Mouse (Mus musculus): ENCODE results near the gene Tgm5. TPM values are rescaled to one million over a fixed set of nuclear protein-coding genes. Genes with fewer than 3 reads are reported as not detected.

Tgm5 gene
- polyA plus RNA-seq, 1 experiment from 2014 or later = not detected

GRCm38 (mm10) chr2:121036733-121037341 lies 48.8 kb downstream of the Tgm5 start, which contains the start of gene Epb42:
TSS of gene Epb42 (minus strand) at chr2:121037072.
- H3K4me1 ChIP-seq (ENCODE audit: control insufficient read depth, insufficient read depth, low read length) = no peaks in the 10 kb centered on the region
- no peak within 1 kb of the TSS for H3K27ac ChIP-seq (replicated peaks; ENCODE audit: low read depth, low read length)
- no peak for DNase-seq (ENCODE audit: low spot score)
- H3K36me3 ChIP-seq (ENCODE audit: control insufficient read depth, insufficient read depth, low read length) = no peaks in the 10 kb centered on the region
- H3K9ac ChIP-seq (ENCODE audit: low read length) = no peak within 1 kb of the TSS
- no peak within 1 kb of the TSS for H3K4me2 ChIP-seq (ENCODE audit: low read depth, severe bottlenecking)
- H3K27me3 ChIP-seq (ENCODE audit: control insufficient read depth, insufficient read depth, low read length) = no peaks in the 10 kb centered on the region
- H3K4me3 ChIP-seq (ENCODE audit: low read depth, low read length) = no peak within 1 kb of the TSS
- 71% methylated on average over 5 of the region's 5 CpGs for WGBS
- no peaks in the 10 kb centered on the region for H3K9me3 ChIP-seq (ENCODE audit: control insufficient read depth, low read length)
- ATAC-seq (ENCODE audit: insufficient number of reproducible peaks, low FRiP score, low TSS enrichment, low read depth) = no peak

- 83% methylated on average over 5 of the region's 5 CpGs for WGBS
These were observed 62.7 kb downstream of the Tgm5 start for GRCm38 (mm10) chr2:121022918-121023317.

GRCm38 (mm10) chr2:121017151-121017550 lies 68.5 kb downstream of the Tgm5 start:
- Histone ChIP-seq H3K9ac (ENCODE audit: low read length) (no peak overlapping the region), H3K9me3 (ENCODE audit: control insufficient read depth, low read length) (no peaks in the 10 kb centered on the region), H3K27ac (replicated peaks; ENCODE audit: low read depth, low read length) (no peak overlapping the region), H3K4me2 (ENCODE audit: low read depth, severe bottlenecking) (no peak overlapping the region), H3K4me1 (ENCODE audit: control insufficient read depth, insufficient read depth, low read length) (no peaks in the 10 kb centered on the region), H3K36me3 (ENCODE audit: control insufficient read depth, insufficient read depth, low read length) (peaks cover 3% of the 10 kb centered on the region; the same call in 1 of the 2 replicates), H3K4me3 (ENCODE audit: low read depth, low read length) (no peak overlapping the region), H3K27me3 (ENCODE audit: control insufficient read depth, insufficient read depth, low read length) (no peaks in the 10 kb centered on the region)
- DNase-seq (ENCODE audit: low spot score) (no peak), ATAC-seq (ENCODE audit: insufficient number of reproducible peaks, low FRiP score, low TSS enrichment, low read depth) (no peak)
- 94% methylated on average over 1 of the region's 1 CpGs for WGBS

More at GRCm38 (mm10) chr2:121022918-121023317, 62.7 kb downstream of the Tgm5 start:
- H3K27me3 ChIP-seq (ENCODE audit: control insufficient read depth, insufficient read depth, low read length) = no peaks in the 10 kb centered on the region
- no peaks in the 10 kb centered on the region for H3K9me3 ChIP-seq (ENCODE audit: control insufficient read depth, low read length)
- H3K4me1 ChIP-seq (ENCODE audit: control insufficient read depth, insufficient read depth, low read length) = no peaks in the 10 kb centered on the region
- no peak overlapping the region for H3K4me2 ChIP-seq (ENCODE audit: low read depth, severe bottlenecking)
- H3K9ac ChIP-seq (ENCODE audit: low read length) = no peak overlapping the region
- no peaks in the 10 kb centered on the region for H3K36me3 ChIP-seq (ENCODE audit: control insufficient read depth, insufficient read depth, low read length)
- no peak for DNase-seq (ENCODE audit: low spot score)
- no peak overlapping the region for H3K4me3 ChIP-seq (ENCODE audit: low read depth, low read length)
- H3K27ac ChIP-seq (replicated peaks; ENCODE audit: low read depth, low read length) = no peak overlapping the region
- no peak for ATAC-seq (ENCODE audit: insufficient number of reproducible peaks, low FRiP score, low TSS enrichment, low read depth)

- DNase-seq (ENCODE audit: low spot score) = no peak
- no peak for ATAC-seq (ENCODE audit: insufficient number of reproducible peaks, low FRiP score, low TSS enrichment, low read depth)
- H3K4me1 ChIP-seq (ENCODE audit: control insufficient read depth, insufficient read depth, low read length) = no peaks in the 10 kb centered on the region
- no peaks in the 10 kb centered on the region for H3K27me3 ChIP-seq (ENCODE audit: control insufficient read depth, insufficient read depth, low read length)
- no peaks in the 10 kb centered on the region for H3K9me3 ChIP-seq (ENCODE audit: control insufficient read depth, low read length)
- H3K36me3 ChIP-seq (ENCODE audit: control insufficient read depth, insufficient read depth, low read length) = peaks cover 3% of the 10 kb centered on the region; the same call in 1 of the 2 replicates
- no peak overlapping the region for H3K4me2 ChIP-seq (ENCODE audit: low read depth, severe bottlenecking)
- 89% methylated on average over 9 of the region's 9 CpGs for WGBS
- H3K4me3 ChIP-seq (ENCODE audit: low read depth, low read length) = no peak overlapping the region
- no peak overlapping the region for H3K27ac ChIP-seq (replicated peaks; ENCODE audit: low read depth, low read length)
- H3K9ac ChIP-seq (ENCODE audit: low read length) = no peak overlapping the region
These were observed 69.4 kb downstream of the Tgm5 start for GRCm38 (mm10) chr2:121016226-121016625.

- no peak overlapping the region for H3K27ac ChIP-seq (replicated peaks; ENCODE audit: low read depth, low read length)
- ATAC-seq (ENCODE audit: insufficient number of reproducible peaks, low FRiP score, low TSS enrichment, low read depth) (no peak), DNase-seq (ENCODE audit: low spot score) (no peak)
- 91% methylated on average over 2 of the region's 2 CpGs for WGBS
- H3K4me1 ChIP-seq (ENCODE audit: control insufficient read depth, insufficient read depth, low read length) = no peaks in the 10 kb centered on the region
- H3K4me3 ChIP-seq (ENCODE audit: low read depth, low read length) = no peak overlapping the region
- H3K4me2 ChIP-seq (ENCODE audit: low read depth, severe bottlenecking) = no peak overlapping the region
- H3K27me3 ChIP-seq (ENCODE audit: control insufficient read depth, insufficient read depth, low read length) = no peaks in the 10 kb centered on the region
- H3K36me3 ChIP-seq (ENCODE audit: control insufficient read depth, insufficient read depth, low read length) = peaks cover 3% of the 10 kb centered on the region; the same call in 1 of the 2 replicates
- no peak overlapping the region for H3K9ac ChIP-seq (ENCODE audit: low read length)
- no peaks in the 10 kb centered on the region for H3K9me3 ChIP-seq (ENCODE audit: control insufficient read depth, low read length)
These were observed 70.1 kb downstream of the Tgm5 start for GRCm38 (mm10) chr2:121015507-121015906.

GRCm38 (mm10) chr2:121012676-121013075 lies 73.0 kb downstream of the Tgm5 start:
- peaks cover 6% of the 10 kb centered on the region; the same call in 1 of the 2 replicates for H3K4me1 ChIP-seq (ENCODE audit: control insufficient read depth, insufficient read depth, low read length)
- H3K27ac ChIP-seq (replicated peaks; ENCODE audit: low read depth, low read length) = no peak overlapping the region
- H3K4me3 ChIP-seq (ENCODE audit: low read depth, low read length) = no peak overlapping the region
- no peaks in the 10 kb centered on the region for H3K27me3 ChIP-seq (ENCODE audit: control insufficient read depth, insufficient read depth, low read length)
- no peak overlapping the region for H3K9ac ChIP-seq (ENCODE audit: low read length)
- no peak for DNase-seq (ENCODE audit: low spot score)
- no peaks in the 10 kb centered on the region for H3K9me3 ChIP-seq (ENCODE audit: control insufficient read depth, low read length)
- no peak for ATAC-seq (ENCODE audit: insufficient number of reproducible peaks, low FRiP score, low TSS enrichment, low read depth)
- no peak overlapping the region for H3K4me2 ChIP-seq (ENCODE audit: low read depth, severe bottlenecking)
- peaks cover 3% of the 10 kb centered on the region; the same call in 1 of the 2 replicates for H3K36me3 ChIP-seq (ENCODE audit: control insufficient read depth, insufficient read depth, low read length)
- 89% methylated on average over 9 of the region's 9 CpGs for WGBS

- peak overlapping the region; percentile 52; the same call in 1 of the 2 replicates for H3K9ac ChIP-seq (ENCODE audit: low read length)
- H3K27me3 ChIP-seq (ENCODE audit: control insufficient read depth, insufficient read depth, low read length) = no peaks in the 10 kb centered on the region
- peak overlapping the region; percentile 86 for H3K4me2 ChIP-seq (ENCODE audit: low read depth, severe bottlenecking)
- 29% methylated on average over 5 of the region's 5 CpGs for WGBS
- ATAC-seq (ENCODE audit: insufficient number of reproducible peaks, low FRiP score, low TSS enrichment, low read depth) (no peak), DNase-seq (ENCODE audit: low spot score) (no peak)
- H3K36me3 ChIP-seq (ENCODE audit: control insufficient read depth, insufficient read depth, low read length) = no peaks in the 10 kb centered on the region
- H3K4me3 ChIP-seq (ENCODE audit: low read depth, low read length) = peak overlapping the region; percentile 64
- no peak overlapping the region for H3K27ac ChIP-seq (replicated peaks; ENCODE audit: low read depth, low read length)
- no peaks in the 10 kb centered on the region for H3K9me3 ChIP-seq (ENCODE audit: control insufficient read depth, low read length)
- peaks cover 6% of the 10 kb centered on the region; the same call in 1 of the 2 replicates for H3K4me1 ChIP-seq (ENCODE audit: control insufficient read depth, insufficient read depth, low read length)
These were observed 76.5 kb downstream of the Tgm5 start for GRCm38 (mm10) chr2:121009071-121009677.

GRCm38 (mm10) chr2:121008664-121009007 lies 77.0 kb downstream of the Tgm5 start:
- Histone ChIP-seq H3K27me3 (ENCODE audit: control insufficient read depth, insufficient read depth, low read length) (no peaks in the 10 kb centered on the region), H3K9ac (ENCODE audit: low read length) (peak overlapping the region; percentile 52), H3K36me3 (ENCODE audit: control insufficient read depth, insufficient read depth, low read length) (no peaks in the 10 kb centered on the region), H3K4me2 (ENCODE audit: low read depth, severe bottlenecking) (peak overlapping the region; percentile 86), H3K27ac (replicated peaks; ENCODE audit: low read depth, low read length) (no peak overlapping the region), H3K9me3 (ENCODE audit: control insufficient read depth, low read length) (no peaks in the 10 kb centered on the region), H3K4me3 (ENCODE audit: low read depth, low read length) (peak overlapping the region; percentile 64), H3K4me1 (ENCODE audit: control insufficient read depth, insufficient read depth, low read length) (peaks cover 6% of the 10 kb centered on the region; the same call in 1 of the 2 replicates)
- no peak for DNase-seq (ENCODE audit: low spot score)
- ATAC-seq (ENCODE audit: insufficient number of reproducible peaks, low FRiP score, low TSS enrichment, low read depth) = peak; percentile 14; the same call in 1 of the 2 replicates
- WGBS = 2% methylated on average over 12 of the region's 12 CpGs

Data from limb, embryonic 11.5 days (tissue).